Mouse (Mus musculus): ENCODE data around the gene Cdc34b. TPM values are rescaled to one million over a fixed set of nuclear protein-coding genes. Genes with fewer than 3 reads are reported as not detected.

Cdc34b gene
- total RNA-seq, 4 experiments from 2014 or later, result 0.63 to 1.6 (median 1.1) TPM

- DNase-seq (ENCODE audit: low spot score in 2 of 2), result no peak
Measured at GRCm38 (mm10) chr11:94732773-94733172, 8.8 kb upstream of the Cdc34b start.

GRCm38 (mm10) chr11:94735746-94736145 lies 5.8 kb upstream of the Cdc34b start:
- no peak for DNase-seq (ENCODE audit: low spot score in 2 of 2)

GRCm38 (mm10) chr11:94752946-94753713 lies 11.5 kb downstream of the Cdc34b start:
- no peak for DNase-seq (ENCODE audit: low spot score in 2 of 2)

- no peak for DNase-seq (ENCODE audit: low spot score in 2 of 2)
Measured at GRCm38 (mm10) chr11:94759916-94760315, 18.3 kb downstream of the Cdc34b start.

GRCm38 (mm10) chr11:94760364-94760763 lies 18.8 kb downstream of the Cdc34b start:
- DNase-seq (ENCODE audit: low spot score in 2 of 2), result no peak

- no peak for DNase-seq (ENCODE audit: low spot score in 2 of 2)
Measured at GRCm38 (mm10) chr11:94760799-94761198, 19.2 kb downstream of the Cdc34b start.

GRCm38 (mm10) chr11:94762281-94762680 lies 20.7 kb downstream of the Cdc34b start:
- DNase-seq (ENCODE audit: low spot score in 2 of 2), result no peak

- DNase-seq (ENCODE audit: low spot score in 2 of 2), result no peak
Measured at GRCm38 (mm10) chr11:94762775-94763174, 21.2 kb downstream of the Cdc34b start.

GRCm38 (mm10) chr11:94767241-94767640 lies 25.7 kb downstream of the Cdc34b start:
- DNase-seq (ENCODE audit: low spot score in 2 of 2), result no peak

- no peak for DNase-seq (ENCODE audit: low spot score in 2 of 2)
Measured at GRCm38 (mm10) chr11:94772363-94773055, 30.9 kb downstream of the Cdc34b start.

GRCm38 (mm10) chr11:94773851-94774250 lies 32.3 kb downstream of the Cdc34b start:
- DNase-seq (ENCODE audit: low spot score in 2 of 2), result no peak

GRCm38 (mm10) chr11:94774887-94775497 lies 33.4 kb downstream of the Cdc34b start:
- no peak for DNase-seq (ENCODE audit: low spot score in 2 of 2)

- DNase-seq (ENCODE audit: low spot score in 2 of 2), result no peak
Measured at GRCm38 (mm10) chr11:94782603-94783002, 41.0 kb downstream of the Cdc34b start, which contains the start of gene Tmem92. TSS of gene Tmem92 (minus strand) at chr11:94782703.

GRCm38 (mm10) chr11:94785247-94785646 lies 43.7 kb downstream of the Cdc34b start:
- DNase-seq (ENCODE audit: low spot score in 2 of 2), result peak in 1 of 2 experiments; percentile 12

- DNase-seq (ENCODE audit: low spot score in 2 of 2), result no peak
Measured at GRCm38 (mm10) chr11:94791700-94792099, 50.1 kb downstream of the Cdc34b start.

Other genes starting within 250 kb of the Cdc34b start
- gene Epn3, start 241.8 kb upstream of the Cdc34b start, total RNA-seq (2022), result under 1 TPM in 1 of 4 experiments, not detected in 3; 0.11 TPM
- not detected for gene Mycbpap, start 220.0 kb upstream of the Cdc34b start, total RNA-seq (2022)
- gene Rsad1, start 192.5 kb upstream of the Cdc34b start, total RNA-seq (2022), result 1 to 10 TPM; 4.0 to 5.1 (median 4.4) TPM
- 10 to 100 TPM in 2 of 4 experiments, 1 to 10 TPM in 2; 3.0 to 32.8 (median 13.1) TPM for gene Chad, start 176.7 kb upstream of the Cdc34b start, total RNA-seq (2022)
- 1 to 10 TPM; 1.2 to 2.6 (median 1.9) TPM for gene Acsf2, start 139.9 kb upstream of the Cdc34b start, total RNA-seq (2022)
- gene Lrrc59, start 112.0 kb upstream of the Cdc34b start, total RNA-seq (2022), result 10 to 100 TPM; 35.1 to 44.4 (median 36.4) TPM
- gene Mrpl27, start 88.0 kb upstream of the Cdc34b start, total RNA-seq (2022), result 10 to 100 TPM; 43.5 to 48.0 (median 45.8) TPM
- not detected for gene Eme1, start 87.8 kb upstream of the Cdc34b start, total RNA-seq (2022)
- gene Xylt2, start 64.3 kb upstream of the Cdc34b start, total RNA-seq (2022), result 1 to 10 TPM; 2.3 to 4.3 (median 3.7) TPM
- not detected for gene Gm11541, start 37.3 kb upstream of the Cdc34b start, total RNA-seq (2022)
- gene Tmem92, start 40.9 kb downstream of the Cdc34b start, total RNA-seq (2022), result not detected
- gene Col1a1, start 194.4 kb downstream of the Cdc34b start, total RNA-seq (2022), result 10 to 100 TPM; 30.9 to 90.6 (median 45.9) TPM
- gene Hils1, start 225.8 kb downstream of the Cdc34b start, total RNA-seq (2022), result not detected
- gene Sgca, start 234.5 kb downstream of the Cdc34b start, total RNA-seq (2022), result 100 to 1,000 TPM; 272 to 306 (median 288) TPM
- gene Ppp1r9b, start 249.3 kb downstream of the Cdc34b start, total RNA-seq (2022), result 10 to 100 TPM; 15.8 to 23.9 (median 19.4) TPM